Mouse (Mus musculus): ENCODE data around the gene Hdac9. TPM values are rescaled to one million over a fixed set of nuclear protein-coding genes. Genes with fewer than 3 reads are reported as not detected.

Hdac9 gene
- polyA plus RNA-seq (2015; fragmentation: Nextera tagmentation; extraction: Ambion mirVana): 1.5 and 1.7 TPM in 2 replicates

GRCm38 (mm10) chr12:34916995-34917394 is at the start of gene Hdac9:
Gene Hdac9, minus strand, starts transcription at chr12:34917095.
- Histone ChIP-seq H3K4me2 (replicated peaks; ENCODE audit: low read depth) (no peak within 1 kb of the TSS), H3K4me1 (replicated peaks; ENCODE audit: control insufficient read depth, insufficient read depth) (no peaks in the 10 kb centered on the region), H3K4me3 (ENCODE audit: low read depth, low read length) (no peak within 1 kb of the TSS), H3K9ac (ENCODE audit: low read length) (no peak within 1 kb of the TSS), H3K27me3 (ENCODE audit: control insufficient read depth, insufficient read depth, low read length) (no peaks in the 10 kb centered on the region), H3K9me3 (ENCODE audit: control insufficient read depth, low read length) (no peaks in the 10 kb centered on the region), H3K27ac (replicated peaks) (no peak within 1 kb of the TSS), H3K36me3 (ENCODE audit: control insufficient read depth, insufficient read depth, low read length) (no peaks in the 10 kb centered on the region)
- TF ChIP-seq EP300 (optimal IDR thresholded peaks at IDR 0.05): no peak
- no peak for TF ChIP-seq CTCF (IDR thresholded peaks at IDR 0.05; ENCODE audit: low read depth)
- DNase-seq (ENCODE audit: low spot score) (no peak), ATAC-seq (ENCODE audit: low FRiP score, low TSS enrichment) (no peak)
- 59% methylated on average over 1 of the region's 1 CpGs for WGBS

GRCm38 (mm10) chr12:34949066-34949706 is 32.3 kb upstream of the Hdac9 start:
- Histone ChIP-seq H3K4me1 (replicated peaks; ENCODE audit: control insufficient read depth, insufficient read depth) (no peaks in the 10 kb centered on the region), H3K27ac (replicated peaks) (no peak overlapping the region), H3K9me3 (ENCODE audit: control insufficient read depth, low read length) (no peaks in the 10 kb centered on the region), H3K4me2 (replicated peaks; ENCODE audit: low read depth) (no peak overlapping the region), H3K4me3 (ENCODE audit: low read depth, low read length) (no peak overlapping the region), H3K27me3 (ENCODE audit: control insufficient read depth, insufficient read depth, low read length) (no peaks in the 10 kb centered on the region), H3K9ac (ENCODE audit: low read length) (no peak overlapping the region), H3K36me3 (ENCODE audit: control insufficient read depth, insufficient read depth, low read length) (no peaks in the 10 kb centered on the region)
- WGBS: 70% methylated on average over 6 of the region's 6 CpGs
- DNase-seq (ENCODE audit: low spot score) (no peak), ATAC-seq (ENCODE audit: low FRiP score, low TSS enrichment) (no peak)
- TF ChIP-seq EP300 (optimal IDR thresholded peaks at IDR 0.05) (no peak), CTCF (IDR thresholded peaks at IDR 0.05; ENCODE audit: low read depth) (no peak)

GRCm38 (mm10) chr12:34937918-34938317 is 21.0 kb upstream of the Hdac9 start:
- Histone ChIP-seq H3K9ac (ENCODE audit: low read length) (no peak overlapping the region), H3K4me2 (replicated peaks; ENCODE audit: low read depth) (no peak overlapping the region), H3K9me3 (ENCODE audit: control insufficient read depth, low read length) (no peaks in the 10 kb centered on the region), H3K27ac (replicated peaks) (no peak overlapping the region), H3K4me1 (replicated peaks; ENCODE audit: control insufficient read depth, insufficient read depth) (no peaks in the 10 kb centered on the region), H3K27me3 (ENCODE audit: control insufficient read depth, insufficient read depth, low read length) (no peaks in the 10 kb centered on the region), H3K36me3 (ENCODE audit: control insufficient read depth, insufficient read depth, low read length) (no peaks in the 10 kb centered on the region), H3K4me3 (ENCODE audit: low read depth, low read length) (no peak overlapping the region)
- WGBS: 88% methylated on average over 1 of the region's 1 CpGs
- ATAC-seq (ENCODE audit: low FRiP score, low TSS enrichment): no peak
- no peak for DNase-seq (ENCODE audit: low spot score)
- no peak for TF ChIP-seq EP300 (optimal IDR thresholded peaks at IDR 0.05)
- peak; percentile 50 for TF ChIP-seq CTCF (IDR thresholded peaks at IDR 0.05; ENCODE audit: low read depth)

- Histone ChIP-seq H3K36me3 (ENCODE audit: control insufficient read depth, insufficient read depth, low read length) (no peaks in the 10 kb centered on the region), H3K27ac (replicated peaks) (no peak overlapping the region), H3K4me1 (replicated peaks; ENCODE audit: control insufficient read depth, insufficient read depth) (no peaks in the 10 kb centered on the region), H3K4me2 (replicated peaks; ENCODE audit: low read depth) (no peak overlapping the region), H3K9ac (ENCODE audit: low read length) (no peak overlapping the region), H3K9me3 (ENCODE audit: control insufficient read depth, low read length) (no peaks in the 10 kb centered on the region), H3K4me3 (ENCODE audit: low read depth, low read length) (no peak overlapping the region), H3K27me3 (ENCODE audit: control insufficient read depth, insufficient read depth, low read length) (peaks cover 3% of the 10 kb centered on the region; the same call in 1 of the 2 replicates)
- WGBS: 64% methylated on average over 2 of the region's 2 CpGs
- ATAC-seq (ENCODE audit: low FRiP score, low TSS enrichment) (no peak), DNase-seq (ENCODE audit: low spot score) (no peak)
- TF ChIP-seq CTCF (IDR thresholded peaks at IDR 0.05; ENCODE audit: low read depth) (no peak), EP300 (optimal IDR thresholded peaks at IDR 0.05) (no peak)
These were observed 8.9 kb downstream of the Hdac9 start for GRCm38 (mm10) chr12:34908008-34908407.

- DNase-seq (ENCODE audit: low spot score) (no peak), ATAC-seq (ENCODE audit: low FRiP score, low TSS enrichment) (peak; percentile 15; the same call in 1 of the 2 replicates)
- H3K27ac ChIP-seq (replicated peaks): no peak overlapping the region
- 2% methylated on average over 10 of the region's 10 CpGs for WGBS
- peaks cover 3% of the 10 kb centered on the region; the same call in 1 of the 2 replicates for H3K27me3 ChIP-seq (ENCODE audit: control insufficient read depth, insufficient read depth, low read length)
- H3K4me2 ChIP-seq (replicated peaks; ENCODE audit: low read depth): peak overlapping the region; percentile 93
- H3K4me3 ChIP-seq (ENCODE audit: low read depth, low read length): peak overlapping the region; percentile 59
- H3K9me3 ChIP-seq (ENCODE audit: control insufficient read depth, low read length): no peaks in the 10 kb centered on the region
- peak; percentile 51 for TF ChIP-seq CTCF (IDR thresholded peaks at IDR 0.05; ENCODE audit: low read depth)
- TF ChIP-seq EP300 (optimal IDR thresholded peaks at IDR 0.05): no peak
- no peaks in the 10 kb centered on the region for H3K36me3 ChIP-seq (ENCODE audit: control insufficient read depth, insufficient read depth, low read length)
- H3K4me1 ChIP-seq (replicated peaks; ENCODE audit: control insufficient read depth, insufficient read depth): no peaks in the 10 kb centered on the region
- peak overlapping the region; percentile 45; the same call in 1 of the 2 replicates for H3K9ac ChIP-seq (ENCODE audit: low read length)
These were observed 9.4 kb downstream of the Hdac9 start for GRCm38 (mm10) chr12:34907506-34907850.

GRCm38 (mm10) chr12:34906704-34907505 is 10.0 kb downstream of the Hdac9 start:
- H3K27ac ChIP-seq (replicated peaks): no peak overlapping the region
- H3K4me2 ChIP-seq (replicated peaks; ENCODE audit: low read depth): peak overlapping the region; percentile 93
- no peaks in the 10 kb centered on the region for H3K4me1 ChIP-seq (replicated peaks; ENCODE audit: control insufficient read depth, insufficient read depth)
- DNase-seq (ENCODE audit: low spot score) (peak; percentile 46), ATAC-seq (ENCODE audit: low FRiP score, low TSS enrichment) (peak; percentile 81)
- no peak for TF ChIP-seq CTCF (IDR thresholded peaks at IDR 0.05; ENCODE audit: low read depth)
- TF ChIP-seq EP300 (optimal IDR thresholded peaks at IDR 0.05): no peak
- peak overlapping the region; percentile 59 for H3K4me3 ChIP-seq (ENCODE audit: low read depth, low read length)
- H3K9ac ChIP-seq (ENCODE audit: low read length): peak overlapping the region; percentile 45
- no peaks in the 10 kb centered on the region for H3K36me3 ChIP-seq (ENCODE audit: control insufficient read depth, insufficient read depth, low read length)
- under 1% methylated on average over 43 of the region's 107 CpGs for WGBS
- H3K27me3 ChIP-seq (ENCODE audit: control insufficient read depth, insufficient read depth, low read length): peaks cover 3% of the 10 kb centered on the region; the same call in 1 of the 2 replicates
- no peaks in the 10 kb centered on the region for H3K9me3 ChIP-seq (ENCODE audit: control insufficient read depth, low read length)

Data from stomach, postnatal 0 days (tissue).